Mouse (Mus musculus): ENCODE data around the gene Tgfb1.

The Tgfb1 gene

GRCm38 (mm10) chr7:25686680-25687531, at the start of gene Tgfb1:
Tgfb1 (plus strand) TSS chr7:25687002.
- no peak for DNase-seq (ENCODE audit: low spot score in 2 of 2)

GRCm38 (mm10) chr7:25637099-25637498, 49.7 kb upstream of the Tgfb1 start:
- no peak for DNase-seq (ENCODE audit: low spot score in 2 of 2)

- peak; percentile 50 to 53 for DNase-seq (ENCODE audit: low spot score in 2 of 2)
Observed at GRCm38 (mm10) chr7:25639754-25640153, 47.0 kb upstream of the Tgfb1 start.

- DNase-seq (ENCODE audit: low spot score in 2 of 2) = no peak
Observed at GRCm38 (mm10) chr7:25644136-25644535, 42.7 kb upstream of the Tgfb1 start.

GRCm38 (mm10) chr7:25644631-25645030, 42.2 kb upstream of the Tgfb1 start:
- no peak for DNase-seq (ENCODE audit: low spot score in 2 of 2)

GRCm38 (mm10) chr7:25645074-25645473, 41.7 kb upstream of the Tgfb1 start:
- DNase-seq (ENCODE audit: low spot score in 2 of 2) = no peak

- no peak for DNase-seq (ENCODE audit: low spot score in 2 of 2)
Observed at GRCm38 (mm10) chr7:25647574-25648123, 39.2 kb upstream of the Tgfb1 start.

GRCm38 (mm10) chr7:25649839-25650238, 37.0 kb upstream of the Tgfb1 start:
- no peak for DNase-seq (ENCODE audit: low spot score in 2 of 2)

GRCm38 (mm10) chr7:25651281-25651680, 35.5 kb upstream of the Tgfb1 start:
- DNase-seq (ENCODE audit: low spot score in 2 of 2) = no peak

GRCm38 (mm10) chr7:25652244-25652759, 34.5 kb upstream of the Tgfb1 start:
- no peak for DNase-seq (ENCODE audit: low spot score in 2 of 2)

GRCm38 (mm10) chr7:25655601-25656428, 31.0 kb upstream of the Tgfb1 start:
- no peak for DNase-seq (ENCODE audit: low spot score in 2 of 2)

GRCm38 (mm10) chr7:25657785-25658184, 29.0 kb upstream of the Tgfb1 start:
- no peak for DNase-seq (ENCODE audit: low spot score in 2 of 2)

- peak; percentile 99 for DNase-seq (ENCODE audit: low spot score in 2 of 2)
Observed at GRCm38 (mm10) chr7:25658657-25659472, 27.9 kb upstream of the Tgfb1 start, which contains the start of the genes Bckdha and Exosc5. Bckdha (minus strand) TSS chr7:25658981. Exosc5 (plus strand) TSS chr7:25659164.

- no peak for DNase-seq (ENCODE audit: low spot score in 2 of 2)
Observed at GRCm38 (mm10) chr7:25666381-25666780, 20.4 kb upstream of the Tgfb1 start.

GRCm38 (mm10) chr7:25669158-25669557, 17.6 kb upstream of the Tgfb1 start:
- DNase-seq (ENCODE audit: low spot score in 2 of 2) = no peak

GRCm38 (mm10) chr7:25669631-25670030, 17.2 kb upstream of the Tgfb1 start:
- no peak for DNase-seq (ENCODE audit: low spot score in 2 of 2)

- no peak for DNase-seq (ENCODE audit: low spot score in 2 of 2)
Observed at GRCm38 (mm10) chr7:25670096-25670495, 16.7 kb upstream of the Tgfb1 start.

- DNase-seq (ENCODE audit: low spot score in 2 of 2) = no peak
Observed at GRCm38 (mm10) chr7:25671686-25672085, 15.1 kb upstream of the Tgfb1 start.

- DNase-seq (ENCODE audit: low spot score in 2 of 2) = no peak
Observed at GRCm38 (mm10) chr7:25672442-25672841, 14.4 kb upstream of the Tgfb1 start.

GRCm38 (mm10) chr7:25674297-25674696, 12.5 kb upstream of the Tgfb1 start:
- no peak for DNase-seq (ENCODE audit: low spot score in 2 of 2)

GRCm38 (mm10) chr7:25674719-25675300, 12.0 kb upstream of the Tgfb1 start, which contains the start of gene Tmem91:
Tmem91 (minus strand) TSS chr7:25675166.
- DNase-seq (ENCODE audit: low spot score in 2 of 2) = no peak

All from right cerebral cortex, postnatal 36 days (tissue).